Mouse (Mus musculus): ENCODE results near the gene Tent5c. TPM values are rescaled to one million over a fixed set of nuclear protein-coding genes. Genes with fewer than 3 reads are reported as not detected.
"Not testable (repeated sequence)": the region's sequence is repeated elsewhere in the genome, so short reads cannot be mapped to it uniquely, and the experiment has no call there.

The Tent5c gene
- total RNA-seq, 2 experiments from 2014 or later, result 22.3 to 28.9 TPM

GRCm38 (mm10) chr3:100442499-100442898, 46.6 kb downstream of the Tent5c start:
- no peak for DNase-seq (ENCODE audit: low spot score in 2 of 2)

DNA sequence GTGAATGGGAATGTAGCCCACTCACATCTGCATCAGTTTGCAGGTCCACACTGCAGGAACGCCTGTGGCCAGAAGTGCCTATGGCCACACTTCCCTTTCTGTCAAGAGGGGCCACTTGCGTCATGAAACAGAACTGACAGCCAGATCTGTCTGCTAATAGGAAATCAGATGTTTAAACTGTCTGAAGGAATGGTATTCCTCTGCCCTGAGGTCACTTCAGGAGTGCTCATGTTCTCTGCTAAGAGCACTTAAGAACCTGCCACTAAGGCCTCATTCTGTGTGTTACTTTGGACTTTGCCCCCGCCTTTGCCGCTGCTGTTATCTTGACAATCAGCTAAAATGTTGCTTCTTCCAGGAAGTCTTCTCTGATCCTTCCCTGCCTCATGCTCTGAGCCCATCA, 48.4 kb downstream of the Tent5c start:
- no peak for DNase-seq (ENCODE audit: low spot score in 2 of 2)

GRCm38 (mm10) chr3:100440009-100440408, 49.1 kb downstream of the Tent5c start:
- DNase-seq (ENCODE audit: low spot score in 2 of 2), result peak in 1 of 2 experiments; percentile 29

GRCm38 (mm10) chr3:100439088-100439487, 50.0 kb downstream of the Tent5c start:
- DNase-seq (ENCODE audit: low spot score in 2 of 2), result no peak

GRCm38 (mm10) chr3:100438461-100439002, 50.6 kb downstream of the Tent5c start:
- DNase-seq (ENCODE audit: low spot score in 2 of 2), result no peak

DNA sequence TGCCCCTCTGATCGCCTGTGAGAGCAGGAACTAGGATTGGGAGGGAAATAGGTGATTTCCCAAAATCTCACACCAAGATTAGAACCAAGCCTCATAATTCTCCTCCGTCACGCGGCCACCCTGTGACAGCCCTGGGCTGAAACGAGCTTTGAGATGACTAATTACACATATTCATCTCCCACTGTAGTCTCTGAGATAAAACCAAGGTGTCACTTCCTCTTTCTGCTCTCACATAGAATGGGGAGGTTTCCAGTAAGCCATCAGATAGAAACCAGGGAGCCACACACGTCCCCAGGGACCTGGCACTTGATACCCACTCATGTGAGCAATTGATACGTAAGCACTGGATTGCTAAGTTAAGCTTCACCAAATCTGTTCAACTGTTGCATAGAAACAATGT, 52.4 kb downstream of the Tent5c start:
- no peak for DNase-seq (ENCODE audit: low spot score in 2 of 2)

DNA sequence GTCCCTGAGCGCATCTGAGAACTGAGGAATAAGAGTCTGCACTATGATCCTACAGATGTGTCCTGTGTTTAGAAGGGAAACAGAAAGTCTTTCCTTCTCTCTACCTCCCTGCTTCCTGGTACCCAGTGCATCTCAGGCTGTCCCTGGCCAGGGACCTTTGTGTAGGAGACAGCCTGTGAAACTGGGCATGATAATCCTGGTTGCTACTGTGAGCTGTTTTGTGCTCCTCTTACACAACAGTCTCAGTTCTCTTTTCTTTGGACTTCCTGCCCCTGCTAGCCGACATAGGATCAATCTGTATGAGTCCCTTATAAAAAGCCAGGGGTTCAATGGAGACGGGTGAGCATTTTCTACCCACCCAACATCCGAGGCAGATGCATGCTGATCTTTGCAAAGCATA, 57.4 kb downstream of the Tent5c start:
- DNase-seq (ENCODE audit: low spot score in 2 of 2), result no peak

DNA sequence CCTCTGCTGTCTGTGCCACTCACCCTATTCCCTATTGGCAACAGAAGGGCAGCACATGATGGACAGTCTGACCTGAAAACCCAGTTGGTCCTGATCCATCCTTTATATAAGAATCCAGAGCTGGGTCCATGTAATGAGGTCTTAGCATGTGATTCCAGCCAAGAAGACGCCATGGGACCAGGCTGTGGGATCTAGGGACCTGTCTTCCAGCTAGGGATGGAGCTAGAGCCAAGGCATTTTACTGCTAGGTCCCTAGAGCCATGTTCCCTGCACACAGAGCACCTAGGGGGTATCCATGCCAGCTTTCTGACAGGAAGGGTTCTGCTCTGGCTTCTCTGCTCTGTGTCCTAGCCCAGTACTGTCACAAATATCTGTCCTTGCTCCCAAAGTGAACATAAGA, 58.4 kb downstream of the Tent5c start:
- DNase-seq (ENCODE audit: low spot score in 2 of 2), result no peak

DNA sequence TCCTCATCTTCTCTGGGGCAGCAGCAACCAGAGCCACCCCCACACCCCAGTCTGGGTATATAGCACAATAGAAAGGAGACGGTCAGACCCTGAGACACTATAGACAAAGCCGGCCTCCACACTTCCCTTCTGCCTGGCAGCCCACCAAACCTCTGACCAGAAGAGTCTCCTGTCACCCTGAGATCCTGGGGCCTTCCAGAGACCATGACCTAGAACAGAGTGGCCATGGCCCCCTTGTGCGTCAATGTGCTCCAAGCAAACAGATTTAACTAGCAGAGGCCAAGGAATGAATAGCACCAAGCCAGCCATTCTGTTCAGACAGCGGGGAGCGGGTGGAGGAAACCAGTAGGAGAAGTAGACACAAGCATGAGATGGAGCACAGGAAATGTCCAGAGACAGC, 59.0 kb downstream of the Tent5c start:
- no peak for DNase-seq (ENCODE audit: low spot score in 2 of 2)

DNA sequence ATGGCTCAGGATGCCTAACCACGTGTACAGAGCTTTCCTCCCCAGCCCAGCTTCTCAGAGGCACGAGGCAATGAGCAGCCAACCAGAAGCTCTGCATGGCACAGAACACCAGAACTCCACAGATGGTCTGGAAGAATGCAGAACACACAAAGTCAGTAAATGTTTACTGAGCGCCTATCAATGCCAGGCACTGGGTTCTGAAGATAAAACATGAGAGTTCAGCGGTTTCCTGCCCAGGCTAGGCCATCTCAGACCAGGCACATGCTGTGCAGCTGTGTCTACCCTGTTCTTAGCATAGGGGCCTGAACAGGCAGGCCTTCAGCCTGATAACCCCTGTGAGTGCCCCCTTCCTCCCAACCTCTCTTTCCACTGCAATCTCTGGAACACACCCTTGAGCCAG, 59.5 kb downstream of the Tent5c start:
- no peak for DNase-seq (ENCODE audit: low spot score in 2 of 2)

DNA sequence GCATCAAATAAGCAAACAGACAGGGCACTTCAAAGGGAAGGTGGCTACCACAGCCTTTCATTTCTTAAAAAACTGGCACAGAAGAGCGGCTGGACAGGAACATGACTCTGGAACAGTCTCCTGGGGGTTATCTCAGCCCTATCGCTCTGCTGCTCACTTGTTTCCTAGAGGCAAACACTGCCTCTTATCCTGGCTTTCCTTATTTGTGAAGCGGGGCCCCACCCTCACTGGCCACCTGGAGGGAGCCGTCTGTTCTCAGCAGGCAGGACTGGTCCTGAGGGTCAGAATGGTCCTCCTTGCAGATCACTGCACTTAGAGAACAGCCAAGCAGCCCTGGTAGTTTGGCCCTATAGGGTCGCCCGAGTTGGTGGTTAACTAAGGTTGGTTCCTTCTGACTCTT, 61.6 kb downstream of the Tent5c start:
- DNase-seq (ENCODE audit: low spot score in 2 of 2), result no peak

DNA sequence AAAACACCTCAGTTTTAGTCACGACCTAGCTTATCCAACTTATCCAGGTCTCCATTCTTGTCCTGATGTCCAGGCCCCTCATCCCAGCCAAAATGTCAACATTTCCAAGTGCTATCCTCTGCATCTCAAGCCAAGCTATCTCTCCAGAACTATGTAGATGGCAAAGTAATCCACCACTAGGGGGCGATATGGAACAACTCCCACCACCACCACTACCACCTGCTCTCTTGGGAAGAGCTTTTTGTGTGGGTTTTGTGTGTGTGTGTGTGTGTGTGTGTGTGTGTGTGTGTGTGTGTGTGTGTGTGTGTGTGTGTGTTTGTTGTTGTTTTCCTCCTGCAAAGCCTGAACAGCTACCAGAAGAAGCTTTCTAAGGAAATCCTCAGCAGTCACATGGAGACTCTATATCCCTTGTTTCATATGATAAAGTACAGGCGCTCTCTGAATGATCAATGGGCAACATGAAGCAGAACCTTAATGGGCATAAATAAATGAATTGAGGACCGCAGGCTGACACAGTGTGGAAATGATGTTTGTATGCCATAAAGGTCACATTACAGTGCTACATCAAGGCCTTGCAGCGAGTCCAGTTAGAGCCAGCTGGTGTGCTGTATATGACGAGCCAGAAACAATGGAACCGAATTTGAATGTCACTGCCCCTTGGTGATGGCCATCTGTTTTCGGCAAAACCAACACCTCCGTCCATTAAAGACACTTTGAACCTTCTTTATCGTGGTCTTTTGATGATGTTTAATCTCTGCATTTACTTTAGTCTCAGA, 66.5 kb downstream of the Tent5c start:
- DNase-seq (ENCODE audit: low spot score in 2 of 2), result peak in 1 of 2 experiments; percentile 29

GRCm38 (mm10) chr3:100421354-100421753, 67.8 kb downstream of the Tent5c start:
- DNase-seq (ENCODE audit: low spot score in 2 of 2), result no peak

DNA sequence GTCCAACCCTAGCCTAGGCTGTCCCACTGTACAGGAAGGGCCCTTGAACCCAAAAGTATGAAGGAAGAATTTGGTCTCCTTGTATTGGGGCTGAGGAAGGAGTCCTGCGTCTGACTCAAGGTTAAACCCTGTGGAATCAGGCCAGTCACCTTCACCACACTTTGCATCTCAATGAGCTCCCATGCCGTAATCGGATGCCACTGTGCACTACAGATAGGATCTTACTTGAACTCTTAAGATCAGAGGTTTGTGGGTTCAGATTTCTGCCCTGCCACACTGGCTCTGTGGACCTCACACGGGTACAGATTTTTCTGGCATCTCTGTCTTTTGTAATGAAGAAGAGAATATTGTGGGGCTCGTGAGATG, 68.5 kb downstream of the Tent5c start:
- DNase-seq (ENCODE audit: low spot score in 2 of 2), result no peak

- DNase-seq (ENCODE audit: low spot score in 2 of 2), result no peak
Observed at GRCm38 (mm10) chr3:100419962-100420690, 69.0 kb downstream of the Tent5c start.

DNA sequence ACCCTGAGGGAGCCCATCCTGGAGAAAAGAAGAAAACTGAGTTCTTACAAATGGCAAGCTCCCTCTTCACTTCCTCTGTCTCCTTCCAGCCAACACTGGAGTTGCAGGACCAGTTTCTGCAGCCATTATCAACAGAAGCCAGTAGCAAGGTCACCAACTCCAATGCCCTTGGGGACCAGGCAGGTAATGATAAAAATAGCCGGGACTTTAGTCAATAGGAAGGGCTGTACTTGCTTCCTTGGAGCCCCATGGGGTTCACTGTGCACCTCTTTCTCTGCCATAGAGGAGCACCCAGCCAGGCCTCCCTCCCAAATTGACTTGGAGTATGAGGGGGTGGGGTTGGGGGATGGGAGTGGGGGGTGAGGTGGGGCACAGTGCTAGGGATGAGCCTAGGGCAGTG, 70.7 kb downstream of the Tent5c start:
- no peak for DNase-seq (ENCODE audit: low spot score in 2 of 2)

- no peak for DNase-seq (ENCODE audit: low spot score in 2 of 2)
Observed at GRCm38 (mm10) chr3:100417772-100418311, 71.3 kb downstream of the Tent5c start.

GRCm38 (mm10) chr3:100415671-100416070, 73.5 kb downstream of the Tent5c start:
- no peak for DNase-seq (ENCODE audit: low spot score in 2 of 2)

DNA sequence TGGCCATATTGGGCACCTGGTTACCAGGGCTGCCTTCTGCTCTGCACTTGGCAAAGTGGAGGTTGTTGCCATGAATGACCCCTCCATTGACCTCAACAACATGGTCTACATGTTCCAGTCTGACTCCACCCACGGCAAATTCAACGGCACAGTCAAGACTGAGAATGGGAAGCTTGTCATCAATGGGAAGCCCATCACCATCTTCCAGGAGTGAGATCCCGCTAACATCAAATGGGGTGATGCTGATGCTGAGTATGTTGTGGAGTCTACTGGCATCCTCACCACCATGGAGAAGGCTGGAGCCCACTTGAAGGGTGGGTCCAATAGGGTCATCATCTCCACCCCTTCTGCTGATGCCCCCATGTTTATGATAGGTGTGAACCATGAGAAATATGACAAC, 75.5 kb downstream of the Tent5c start:
- DNase-seq (ENCODE audit: low spot score in 2 of 2), result not testable (repeated sequence)

DNA sequence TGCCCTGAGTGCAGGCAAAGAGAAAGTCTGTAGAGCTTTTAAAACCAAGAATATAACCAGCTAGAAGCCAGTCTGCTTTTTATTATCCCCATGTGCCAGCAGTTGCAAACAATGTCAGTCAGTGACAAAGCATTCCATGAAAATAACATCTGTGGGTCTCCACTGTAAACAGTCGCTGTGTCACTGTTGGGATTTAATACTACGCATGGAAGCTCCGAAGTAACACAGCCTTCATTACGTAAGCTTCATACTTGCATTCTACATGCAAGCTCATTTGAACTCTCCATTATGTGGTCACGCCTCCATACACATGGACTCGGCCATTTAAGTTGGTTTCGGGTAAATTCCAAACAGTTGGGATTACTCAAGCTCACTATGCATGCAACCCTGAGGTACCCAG, 77.2 kb downstream of the Tent5c start:
- DNase-seq (ENCODE audit: low spot score in 2 of 2), result no peak

- DNase-seq (ENCODE audit: low spot score in 2 of 2), result no peak
Observed at GRCm38 (mm10) chr3:100409280-100409679, 79.8 kb downstream of the Tent5c start.

DNA sequence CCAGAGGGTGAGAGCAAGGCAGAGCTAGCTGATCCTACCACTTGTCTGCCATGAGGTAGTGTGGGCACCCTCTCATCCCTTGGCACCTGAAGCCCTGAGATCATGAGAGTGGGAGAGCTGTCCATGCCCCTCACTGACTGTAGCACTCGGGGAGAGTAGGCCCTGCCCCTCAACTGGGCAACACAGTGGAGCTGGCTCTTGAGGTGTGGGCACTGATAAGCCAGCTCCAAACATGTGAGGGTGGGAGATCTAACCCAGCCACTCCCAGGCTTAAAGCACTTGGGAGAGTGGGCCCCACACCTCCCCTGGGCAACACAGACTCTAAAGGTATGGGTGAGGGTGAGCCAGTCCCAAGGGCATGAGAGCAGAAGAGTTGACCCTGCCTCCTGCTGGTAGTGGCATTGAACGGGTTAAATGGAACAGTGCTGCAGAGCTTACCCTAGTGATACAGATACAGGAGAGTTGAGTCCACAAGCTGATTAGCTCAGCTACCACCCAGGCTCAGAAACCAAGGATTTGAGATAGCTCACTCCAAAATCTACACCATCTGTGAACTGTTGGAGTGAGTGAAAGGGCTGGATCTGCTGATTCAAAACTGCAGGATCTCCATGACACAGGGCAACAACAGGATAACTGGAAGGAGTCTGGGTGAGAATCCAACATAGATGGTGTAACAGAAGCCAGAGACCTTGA, 80.6 kb downstream of the Tent5c start:
- DNase-seq (ENCODE audit: low spot score in 2 of 2), result no peak
